Mouse (Mus musculus) cortical plate, adult 2 months (tissue): ENCODE measurements around the gene Cdh5.

Source experiments
- CTCF ChIP-seq: fragments of 200-500 bp; IDR thresholded peaks from 2 replicates; pipeline ENCODE4 v1.5.1; 2011; ENCODE audit warnings: mild to moderate bottlenecking, control low read depth, low read length; ENCODE audit not compliant: insufficient read depth; ENCODE audit errors: extremely low read depth
- POLR2A ChIP-seq: fragments of 200-500 bp; IDR thresholded peaks from 2 replicates; pipeline ENCODE4 v1.6.1; 2011; ENCODE audit warnings: mild to moderate bottlenecking, low read length, control low read depth; ENCODE audit not compliant: insufficient read depth; ENCODE audit errors: extremely low read depth

DNA sequence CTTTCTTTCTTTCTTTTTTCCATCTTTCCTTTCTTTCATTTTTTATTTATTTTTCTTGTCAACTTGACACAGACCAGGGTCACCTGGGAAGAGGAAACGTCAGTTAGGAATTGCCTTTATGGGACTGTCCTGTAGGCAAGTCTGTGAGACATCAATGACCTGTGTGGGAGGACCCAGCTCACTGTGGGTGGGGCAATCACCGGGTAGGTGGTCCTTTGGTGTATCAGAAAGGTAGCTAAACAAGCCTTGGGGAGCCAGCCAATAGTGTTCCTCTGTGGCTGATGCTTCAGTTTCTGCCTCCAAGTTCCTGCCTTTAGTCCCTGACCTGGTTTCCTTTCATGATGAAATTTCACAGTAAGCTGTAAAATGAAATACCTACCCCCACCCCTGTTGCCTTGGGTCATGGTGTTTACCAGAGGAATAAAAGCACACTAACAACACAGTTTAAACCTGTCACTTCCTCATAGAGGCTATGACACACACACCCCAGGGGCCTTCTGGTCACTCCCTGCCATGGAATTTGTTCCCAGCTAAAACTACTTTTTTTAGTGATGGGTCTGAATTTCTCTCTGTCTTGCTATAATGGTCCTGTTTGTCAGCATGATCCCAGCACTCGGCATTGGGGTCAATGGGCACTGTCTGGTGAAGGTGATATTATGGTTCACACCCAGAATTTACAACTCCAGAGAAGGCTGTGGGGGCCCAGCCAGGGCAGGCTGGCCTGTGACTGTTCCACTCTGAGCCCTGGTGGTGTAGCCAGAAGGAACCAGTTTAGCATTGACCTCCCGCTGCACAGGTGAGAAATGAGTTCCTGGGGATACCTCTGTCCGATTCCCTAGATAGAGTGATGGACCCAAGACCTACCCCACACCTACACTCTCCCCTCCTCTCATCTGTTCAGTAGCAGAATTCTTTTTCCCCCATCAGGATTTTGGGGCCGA lies 40.1 kb upstream of the Cdh5 start:
- TF ChIP-seq CTCF (no peak), POLR2A (no peak)
